Mouse (Mus musculus): ENCODE measurements around the gene Vps8.

DNA sequence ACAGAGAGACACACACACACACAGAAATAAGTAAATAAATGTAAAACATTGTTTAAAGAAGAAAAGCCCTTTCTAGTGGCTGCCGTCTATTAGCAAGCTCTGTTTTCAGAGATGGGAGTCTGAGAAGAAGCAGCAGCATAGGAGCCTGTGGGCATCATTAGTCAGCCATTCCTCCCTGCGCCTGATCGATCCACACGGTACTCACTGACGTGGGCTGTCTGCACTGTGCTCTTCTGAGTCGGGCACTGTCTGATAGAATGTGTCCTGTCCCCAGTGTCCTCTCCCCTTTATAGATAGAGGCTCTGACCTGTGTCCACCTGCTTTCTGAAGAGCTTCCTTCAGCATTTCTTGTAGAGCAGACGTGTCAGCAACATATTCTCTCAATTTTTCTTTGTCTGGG, 127.5 kb downstream of the Vps8 start:
- TF ChIP-seq CTCF (conservative IDR thresholded peaks at IDR 0.05; ENCODE audit: insufficient read depth, insufficient read length, low read depth, low read length) (no peak), POLR2A (IDR thresholded peaks at IDR 0.05; ENCODE audit: low read depth, low read length) (no peak)
